Mouse (Mus musculus) kidney, adult 18-20 months (tissue): Measurements from ENCODE around the gene Chd1.
A peak's percentile ranks its signal among the peaks of the same experiment; 100 is the strongest.
"Not testable (repeated sequence)": the region's sequence is repeated elsewhere in the genome, so short reads cannot be mapped to it uniquely, and the experiment has no call there.

ENCODE experiments used
- DNase-seq: peaks from one replicate; pipeline ENCODE4 v3.0.0; 2021

Chd1 gene

DNA sequence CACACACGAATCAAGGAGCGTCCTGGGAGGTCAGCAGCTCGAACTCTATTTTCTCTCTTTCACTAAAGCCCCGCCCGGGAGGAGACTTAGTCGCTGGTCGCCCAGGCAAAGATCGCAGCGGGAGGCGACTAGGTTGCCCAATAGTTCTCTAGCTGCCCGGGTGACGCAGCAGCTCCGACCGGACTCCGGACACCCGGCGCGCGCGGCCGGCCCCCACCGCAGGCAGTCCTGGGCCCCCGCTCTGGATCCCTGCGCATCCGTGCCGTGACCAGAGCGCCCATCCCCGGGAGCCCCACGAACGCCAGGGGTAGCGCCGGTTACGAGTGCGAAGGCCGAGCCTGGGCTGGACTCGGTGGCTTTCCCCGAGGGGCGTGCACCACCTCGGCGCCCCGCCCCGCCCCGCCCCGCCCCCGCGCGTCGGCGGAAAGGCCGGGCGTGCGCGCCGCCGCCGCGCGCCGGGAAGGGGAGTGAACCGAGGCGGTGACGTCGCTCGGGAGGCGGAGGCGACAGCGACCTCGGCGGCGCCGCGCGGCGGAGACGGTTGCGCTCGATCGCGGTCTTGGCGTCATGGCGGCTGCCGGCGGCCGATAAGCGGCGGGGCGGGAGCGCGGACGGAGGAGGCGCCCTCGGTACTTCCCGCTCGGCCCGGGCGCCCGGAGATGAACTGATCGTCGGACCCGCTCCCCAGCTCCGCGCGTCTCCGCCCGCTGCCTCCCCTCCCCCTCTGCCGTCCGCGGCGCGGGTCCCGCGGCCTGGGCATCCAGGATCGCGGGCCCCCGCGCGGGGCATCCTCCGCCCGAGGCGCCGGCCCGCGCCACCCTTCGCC is at the start of gene Chd1:
Gene Chd1, plus strand, starts transcription at position 493 of the 826 bp plus-strand sequence.
- peak; percentile 94 for DNase-seq

DNA sequence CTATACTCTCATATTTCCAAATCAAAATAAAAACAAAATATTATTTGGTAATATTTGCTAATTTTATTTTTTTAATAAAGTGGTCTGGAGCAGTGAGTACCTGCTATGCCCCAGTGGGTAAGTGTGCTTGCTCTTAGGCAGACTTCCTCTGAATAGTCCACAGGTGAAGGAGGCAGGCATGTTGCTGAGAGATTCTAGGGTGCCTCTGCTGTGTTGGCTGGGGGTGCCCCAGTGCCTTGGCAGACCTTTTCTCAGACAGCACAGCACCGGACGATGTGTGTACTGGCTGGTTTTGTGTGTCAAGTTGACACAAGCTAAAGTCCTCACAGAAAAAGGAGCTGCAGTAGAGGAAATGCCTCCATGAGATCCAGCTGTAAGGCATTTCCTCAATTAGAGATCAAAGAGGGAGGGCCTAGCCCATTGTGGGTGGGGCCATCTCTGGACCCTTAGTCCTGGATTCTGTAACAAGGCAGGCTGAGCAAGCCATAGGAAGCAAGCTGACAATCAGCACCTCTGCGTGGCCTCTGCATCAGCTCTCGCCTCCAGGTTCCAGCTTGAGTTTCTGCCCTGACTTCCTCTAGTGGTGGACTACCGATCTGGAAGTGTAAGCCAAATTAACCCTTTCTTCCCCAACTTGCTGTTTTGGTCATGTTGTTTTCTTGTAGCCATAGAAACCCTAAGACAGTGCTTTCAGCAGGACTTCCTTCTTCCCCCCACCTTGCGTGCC is 47.7 kb upstream of the Chd1 start:
- DNase-seq = peak; percentile 4

DNA sequence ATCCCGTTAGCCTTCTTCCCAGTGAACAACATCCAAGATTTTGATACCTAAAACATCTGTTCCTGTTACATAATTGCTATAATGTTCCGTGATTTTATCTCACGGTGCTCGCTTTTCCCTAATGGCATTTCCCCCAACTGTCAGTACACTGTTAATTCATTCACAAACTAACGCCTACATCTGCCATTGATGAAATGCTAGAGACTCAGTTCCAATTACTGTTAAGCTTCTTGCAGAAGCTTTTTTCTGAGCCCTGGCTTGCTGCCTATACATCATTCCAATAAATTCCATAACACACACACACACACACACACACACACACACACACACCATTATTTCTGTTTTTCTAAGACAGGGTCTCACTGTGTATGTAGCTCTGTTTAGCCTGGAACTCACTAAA is 31.9 kb upstream of the Chd1 start:
- DNase-seq = no peak

DNA sequence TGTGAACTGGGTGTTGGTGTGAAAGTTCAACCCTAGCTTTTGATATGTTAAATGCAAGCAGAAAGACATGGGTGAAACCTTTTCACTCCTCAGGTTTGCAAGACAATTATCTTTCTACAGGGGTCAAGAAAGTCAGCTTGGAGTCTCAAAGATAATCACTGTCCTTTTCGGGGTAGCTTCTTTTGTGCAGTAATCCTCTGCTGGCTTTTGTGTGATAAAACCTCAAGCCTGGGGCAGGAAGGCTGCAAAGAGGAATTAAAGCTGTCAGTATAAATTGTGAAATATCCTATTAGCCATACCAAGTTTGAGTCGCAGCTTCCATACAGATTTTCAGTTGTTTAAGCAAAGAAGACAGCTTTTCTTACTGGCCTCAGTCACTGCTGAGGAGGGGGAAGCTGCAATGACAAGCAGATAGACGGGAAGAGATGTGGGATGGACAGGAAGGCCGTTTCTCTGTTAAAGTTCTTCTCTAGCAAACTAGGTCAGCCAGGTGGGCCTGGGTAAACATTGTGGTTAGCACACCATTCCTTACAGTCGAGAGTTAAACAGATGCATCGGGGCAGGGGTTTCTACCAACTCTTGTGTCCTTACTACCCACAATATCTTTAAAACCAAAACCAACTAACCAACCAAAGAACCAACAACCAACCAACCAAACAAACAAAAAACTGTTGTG is 26.7 kb upstream of the Chd1 start:
- no peak for DNase-seq

DNA sequence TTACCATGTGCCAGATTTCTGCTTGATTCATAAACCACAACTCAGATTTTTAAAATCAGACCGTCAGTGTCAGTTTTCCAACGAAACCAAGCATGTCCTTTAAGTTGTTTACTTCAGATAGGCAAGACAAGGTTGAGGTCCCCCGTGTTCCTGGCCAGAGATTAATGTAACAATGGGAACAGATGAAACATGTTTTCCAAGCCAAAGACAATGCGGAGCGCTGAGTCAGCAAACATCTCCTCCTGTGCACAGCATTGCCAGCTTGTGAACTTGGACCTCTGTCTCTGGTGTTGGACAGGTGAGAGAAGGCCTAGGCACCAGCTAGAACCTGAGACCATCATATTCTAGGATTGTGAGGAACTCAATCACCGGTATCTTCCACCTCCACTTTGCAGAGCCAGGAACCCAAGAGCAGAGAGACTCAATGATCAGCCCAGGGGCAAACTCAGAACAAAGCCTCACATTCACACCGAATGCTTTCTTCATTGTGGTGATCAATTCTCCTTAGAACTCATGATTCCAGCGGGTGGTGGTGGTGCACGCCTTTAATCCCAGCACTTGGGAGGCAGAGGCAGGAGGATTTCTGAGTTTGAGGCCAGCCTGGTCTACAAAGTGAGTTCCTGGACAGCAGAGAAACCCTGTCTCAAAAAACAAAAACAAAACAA is 24.7 kb upstream of the Chd1 start:
- DNase-seq = no peak

DNA sequence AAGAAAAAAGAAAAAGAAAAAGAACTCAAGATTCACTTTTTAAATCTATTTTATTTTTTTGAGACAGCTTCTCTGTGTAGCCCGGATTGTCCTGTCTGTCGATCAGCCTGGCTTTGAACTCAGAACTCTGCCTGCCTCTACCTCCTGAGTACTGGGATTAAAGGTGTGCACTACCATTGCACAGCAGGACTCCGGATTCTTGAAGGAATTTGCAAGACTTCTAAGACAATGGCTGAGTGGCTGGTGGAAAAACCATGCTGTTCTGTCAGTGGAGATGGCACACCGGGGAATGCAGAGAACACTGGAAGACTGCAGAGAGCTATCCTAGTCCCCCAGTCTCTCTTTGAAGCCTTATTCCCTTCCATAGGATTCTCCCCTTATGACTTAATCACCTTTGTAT is 24.1 kb upstream of the Chd1 start:
- DNase-seq = no peak

DNA sequence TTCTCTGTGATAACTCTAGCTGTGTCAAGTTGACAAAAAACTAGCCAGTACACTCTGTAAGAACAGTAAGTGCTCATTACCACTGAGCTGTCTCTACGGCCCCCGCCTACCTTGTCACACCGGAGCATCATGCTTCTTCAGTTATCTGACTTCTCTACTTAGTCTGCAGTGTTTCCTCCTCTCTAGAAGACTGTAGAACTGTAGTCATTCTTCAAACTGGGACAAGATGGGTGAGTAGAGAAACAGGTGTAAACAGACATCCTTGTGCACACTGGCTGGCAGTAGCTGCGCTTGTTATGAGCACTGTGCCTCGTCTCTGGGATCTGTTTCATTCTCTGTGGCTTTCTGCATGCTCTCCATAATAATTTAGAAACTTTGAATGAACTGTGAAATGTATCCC is 18.4 kb upstream of the Chd1 start:
- DNase-seq = no peak

DNA sequence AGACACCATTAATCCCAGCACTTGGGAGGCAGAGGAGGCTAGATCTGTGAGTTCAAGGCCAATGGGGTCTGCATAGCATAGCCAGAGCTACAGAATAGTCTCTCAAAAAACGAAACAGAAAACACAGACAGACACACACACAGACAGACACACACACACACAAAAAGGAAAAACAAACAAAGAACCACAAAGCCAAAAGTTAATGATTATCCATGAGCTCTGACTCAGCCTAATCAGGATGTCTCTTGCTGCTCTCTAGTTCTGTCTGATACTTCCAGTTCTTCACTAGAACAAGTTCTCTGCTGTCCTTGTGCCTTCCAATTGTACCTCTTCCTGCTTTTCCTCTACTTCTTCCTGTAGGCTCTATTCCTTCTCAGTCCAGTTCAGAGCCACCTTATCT is 14.5 kb upstream of the Chd1 start:
- no peak for DNase-seq

DNA sequence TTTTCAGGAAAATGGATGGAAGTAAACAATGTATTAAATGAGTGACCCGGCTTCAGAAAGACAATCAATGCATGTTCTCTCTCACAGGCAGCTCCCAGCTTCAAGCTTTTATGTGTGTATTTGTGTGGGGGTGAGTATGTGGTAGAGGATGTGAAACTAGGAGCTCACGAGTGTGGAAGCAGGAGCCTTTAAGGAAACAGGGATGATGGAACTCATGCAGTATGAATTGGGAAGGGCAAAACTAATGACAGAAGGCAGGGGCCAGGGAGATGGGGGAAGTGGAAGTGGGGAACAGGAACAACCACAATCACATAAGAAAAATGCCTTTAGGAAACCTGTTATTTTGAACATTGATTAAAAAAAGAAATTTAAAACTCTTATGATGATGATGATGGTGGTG is 9.2 kb upstream of the Chd1 start:
- DNase-seq = no peak

DNA sequence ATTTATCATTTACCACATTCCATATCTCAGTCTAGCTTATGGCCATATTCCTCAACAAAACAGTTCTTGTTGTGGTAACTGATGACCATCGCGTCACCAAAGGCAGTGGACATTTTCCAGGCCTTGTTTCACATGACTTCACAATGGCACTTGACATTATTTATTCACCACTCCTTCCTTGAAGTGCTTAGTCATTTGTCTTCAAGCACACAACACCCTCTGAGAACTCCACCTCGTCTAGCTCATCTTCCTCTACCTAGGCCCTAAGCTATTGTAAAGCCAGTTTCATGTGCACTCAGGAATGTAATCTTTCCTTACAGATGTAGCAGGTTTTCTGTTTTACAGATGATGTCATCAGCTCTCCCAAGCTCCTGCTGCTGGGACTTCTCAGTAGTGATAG is 5.8 kb upstream of the Chd1 start:
- DNase-seq = no peak

DNA sequence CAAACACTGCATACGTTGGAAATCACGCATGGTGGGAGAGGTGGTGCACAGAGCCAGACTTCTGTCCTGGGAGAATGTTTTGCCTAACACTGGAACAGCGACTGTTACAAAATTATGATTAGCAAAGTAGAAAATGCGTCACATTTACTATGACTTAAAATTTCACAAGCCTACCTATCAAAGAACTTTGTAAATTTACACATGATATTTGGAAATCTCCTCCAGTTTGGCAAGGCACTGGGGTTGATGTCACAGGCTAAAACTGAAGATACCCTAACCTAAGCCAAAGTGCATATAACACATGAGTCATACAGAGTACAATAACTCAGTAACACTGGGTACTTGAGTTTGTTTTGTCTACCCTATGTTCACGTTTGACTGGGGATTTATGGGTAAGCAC is 3.3 kb upstream of the Chd1 start:
- DNase-seq = no peak

DNA sequence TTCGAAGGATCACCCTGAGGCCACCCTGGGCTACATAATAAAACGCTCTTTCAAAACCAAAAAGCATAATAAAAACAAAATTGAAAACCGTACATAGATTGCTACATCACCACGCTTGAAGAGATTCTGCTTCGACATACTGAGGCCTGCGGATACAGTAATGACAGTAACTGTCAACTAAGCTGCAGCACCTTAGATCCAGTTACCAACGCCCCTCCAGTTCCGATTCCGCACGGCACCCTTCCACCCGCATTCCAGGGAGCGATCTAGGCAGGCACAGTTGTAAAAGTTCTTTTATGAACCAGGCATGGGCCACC is 651 bp upstream of the Chd1 start:
- no peak for DNase-seq

DNA sequence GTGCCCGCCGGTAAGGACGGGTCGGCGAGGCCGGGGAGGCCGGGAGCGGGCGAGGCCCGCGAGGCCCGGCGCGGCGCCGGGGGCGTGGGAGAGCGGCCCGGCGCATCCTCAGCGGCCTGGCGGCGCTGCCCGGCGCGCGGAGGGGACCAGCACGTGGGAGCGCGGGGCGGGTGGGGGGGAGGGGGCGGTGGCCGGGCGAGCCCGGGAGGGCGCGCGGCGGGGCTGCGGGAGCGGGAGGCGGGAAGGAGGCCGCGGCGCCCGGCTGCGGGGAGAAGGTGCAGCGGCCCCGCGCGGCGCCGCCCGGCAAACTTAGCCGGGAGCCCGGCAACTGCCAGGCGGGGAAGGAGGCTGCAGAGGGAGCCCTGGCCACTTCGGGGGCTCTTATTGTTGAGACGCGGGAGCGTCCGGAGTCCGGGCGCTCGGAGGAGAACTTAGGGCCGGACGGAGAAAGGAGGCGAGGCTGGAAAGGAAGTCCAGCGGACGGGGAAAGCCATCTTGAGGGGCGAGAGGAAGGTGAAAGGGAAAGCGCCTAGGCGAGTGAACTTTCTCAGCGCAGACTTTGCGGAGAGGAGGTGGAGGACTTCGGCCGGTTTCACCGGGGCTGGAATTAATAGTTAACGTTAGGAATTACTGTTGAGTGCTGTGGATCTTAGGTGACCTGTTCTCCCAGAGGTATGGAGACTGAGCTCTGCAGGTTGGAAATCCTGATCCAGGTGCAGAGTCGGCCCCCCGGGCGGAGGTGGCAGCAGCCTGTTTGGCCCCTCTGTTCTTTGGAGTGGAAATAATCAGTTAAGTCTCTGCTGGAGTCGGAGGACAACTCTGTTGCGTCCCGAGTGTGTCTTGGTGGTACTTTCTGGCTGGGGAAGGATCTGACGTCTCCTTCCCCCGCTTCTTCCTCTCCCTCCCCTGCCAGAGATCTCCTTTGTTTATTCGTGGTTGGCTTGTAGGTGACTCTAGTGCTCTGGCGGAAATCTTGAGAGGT is 827 bp downstream of the Chd1 start:
- peak; percentile 68 for DNase-seq

DNA sequence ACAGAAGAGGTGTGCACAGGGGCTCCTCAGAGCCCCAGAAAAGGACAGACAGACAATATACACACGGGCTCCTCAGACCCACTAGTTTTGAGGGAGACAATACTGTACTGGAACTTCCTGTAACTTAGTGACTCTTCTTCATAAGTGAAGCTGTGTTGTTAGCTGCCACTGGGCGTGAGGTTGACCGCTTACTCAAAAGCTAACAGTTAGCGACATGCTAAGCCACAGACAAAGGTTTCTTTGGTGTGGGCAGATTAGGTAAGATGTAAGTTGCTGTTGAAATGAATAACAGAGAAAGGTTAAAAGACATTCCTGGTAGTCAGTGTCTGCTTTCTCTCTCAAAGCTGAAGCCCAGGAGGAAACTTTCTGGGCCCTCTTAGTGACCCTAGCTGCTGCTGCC is 9.7 kb downstream of the Chd1 start:
- DNase-seq = no peak

DNA sequence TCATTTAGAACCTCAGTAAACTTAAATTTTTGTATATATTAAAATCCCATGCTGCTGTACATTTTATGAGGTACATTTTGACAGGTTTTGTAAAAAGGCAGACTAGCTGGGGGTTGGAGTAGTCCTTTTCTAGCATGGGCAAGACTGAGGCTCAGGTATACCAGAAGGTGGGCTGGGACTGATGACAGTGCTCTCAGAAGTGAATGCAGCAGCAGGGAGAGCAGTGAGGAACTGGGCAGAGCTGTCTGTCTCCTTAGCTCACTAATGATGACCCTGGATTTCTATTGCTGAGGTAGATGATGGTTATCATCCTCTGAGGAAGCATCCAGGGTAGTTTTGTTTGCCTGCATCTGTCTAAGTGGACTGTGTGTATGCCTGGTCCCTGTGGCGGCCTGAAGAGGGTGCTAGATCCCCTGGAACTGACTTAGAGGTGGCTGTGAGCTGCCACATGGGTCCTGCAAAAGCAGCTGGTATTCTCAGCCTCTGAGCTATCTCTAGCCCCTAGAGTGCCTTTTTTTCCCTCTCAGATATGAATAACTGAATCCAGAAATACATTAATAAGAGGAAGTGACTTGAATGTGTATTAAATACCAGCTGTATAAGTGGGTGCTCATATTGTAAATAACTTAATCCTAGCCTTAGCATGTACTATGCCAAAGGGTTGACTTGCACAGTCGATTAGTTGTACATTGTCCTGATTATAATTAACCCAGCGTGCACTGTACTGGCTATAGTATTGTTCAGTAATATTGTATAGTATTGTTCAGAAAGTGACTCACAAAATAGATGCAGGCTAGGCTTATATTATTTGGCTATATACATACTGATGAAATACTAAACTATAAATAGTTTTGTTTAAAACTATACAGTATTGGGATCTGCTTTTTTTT is 10.5 kb downstream of the Chd1 start:
- DNase-seq = peak; percentile 38

DNA sequence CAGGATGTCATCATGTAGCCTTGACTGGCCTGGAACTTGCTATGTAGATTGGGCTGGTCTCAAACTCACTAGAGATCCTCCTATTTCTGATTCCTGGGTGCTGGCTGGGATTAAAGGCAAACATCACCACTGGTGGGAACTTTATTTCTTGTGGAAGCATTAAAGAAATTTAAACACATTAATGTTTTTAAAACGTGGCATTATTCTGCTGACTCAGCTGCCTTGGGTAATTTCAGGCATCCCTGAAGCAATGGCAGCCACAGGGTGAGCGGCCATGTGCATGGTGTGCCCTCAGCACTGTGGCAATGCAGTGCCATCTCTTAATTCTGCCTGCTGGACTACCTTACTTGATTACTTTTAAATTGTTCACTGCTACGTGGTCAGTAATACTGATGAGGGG is 11.2 kb downstream of the Chd1 start:
- DNase-seq = no peak

DNA sequence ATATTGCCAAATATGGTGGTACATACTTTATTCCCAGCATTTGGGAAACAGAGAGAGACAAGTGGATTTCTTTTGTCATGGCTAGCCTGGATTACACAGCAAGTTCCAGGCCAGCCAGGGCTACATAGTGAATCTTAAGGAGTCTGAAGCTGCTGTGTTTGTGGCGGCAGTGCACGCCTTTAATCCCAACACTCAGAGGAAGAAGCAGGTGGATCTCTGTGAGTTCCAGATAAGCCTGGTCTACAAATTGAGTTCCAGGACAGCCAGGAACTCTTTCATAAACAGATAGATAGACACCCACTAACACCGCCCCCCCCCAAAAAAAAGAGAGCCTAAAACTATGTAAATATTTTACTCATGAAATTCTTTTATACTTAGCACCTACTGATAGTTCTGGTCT is 16.1 kb downstream of the Chd1 start:
- no peak for DNase-seq

DNA sequence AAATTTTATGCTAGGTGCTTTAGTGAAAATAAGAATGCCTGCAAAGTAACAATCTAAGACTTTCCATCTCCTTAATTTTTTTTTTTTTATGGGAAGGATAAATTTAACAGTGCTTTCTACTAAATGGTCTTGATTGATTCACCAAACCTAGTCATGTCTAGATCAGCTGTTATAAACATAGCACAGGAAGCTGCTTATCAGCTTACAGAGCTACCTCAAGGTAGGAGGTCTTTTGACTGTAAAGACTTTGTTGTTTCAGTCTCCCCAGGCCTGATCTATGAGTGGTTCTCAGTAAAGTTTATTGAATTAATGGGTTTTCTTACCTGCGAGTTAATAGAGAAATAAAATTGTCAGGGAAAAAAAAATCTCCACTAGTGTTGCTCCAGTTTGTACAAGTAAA is 18.5 kb downstream of the Chd1 start:
- no peak for DNase-seq

DNA sequence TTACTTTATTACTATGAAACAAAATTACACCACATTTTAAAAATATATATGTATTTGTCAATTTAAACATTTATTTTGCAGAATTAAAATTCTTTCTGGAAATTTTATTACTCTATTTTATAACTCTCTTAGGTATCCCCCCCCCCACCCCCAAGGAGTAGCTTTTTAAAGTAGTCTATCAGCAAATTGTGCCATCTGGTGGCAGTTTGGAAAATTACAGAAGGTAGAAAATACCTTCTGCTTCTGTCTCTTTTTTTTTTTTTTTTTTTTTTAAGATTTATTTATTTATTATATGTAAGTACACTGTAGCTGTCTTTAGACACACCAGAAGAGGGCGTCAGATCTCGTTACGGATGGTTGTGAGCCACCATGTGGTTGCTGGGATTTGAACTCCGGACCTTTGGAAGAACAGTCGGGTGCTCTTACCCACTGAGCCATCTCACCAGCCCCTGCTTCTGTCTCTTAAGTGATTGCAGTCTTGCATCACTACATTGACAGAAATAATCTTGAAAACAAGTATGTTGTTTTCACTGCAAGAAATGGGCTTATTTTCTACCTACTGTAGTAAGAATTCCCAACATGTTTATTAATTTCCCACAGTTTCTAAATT is 19.2 kb downstream of the Chd1 start:
- not testable (repeated sequence) for DNase-seq

DNA sequence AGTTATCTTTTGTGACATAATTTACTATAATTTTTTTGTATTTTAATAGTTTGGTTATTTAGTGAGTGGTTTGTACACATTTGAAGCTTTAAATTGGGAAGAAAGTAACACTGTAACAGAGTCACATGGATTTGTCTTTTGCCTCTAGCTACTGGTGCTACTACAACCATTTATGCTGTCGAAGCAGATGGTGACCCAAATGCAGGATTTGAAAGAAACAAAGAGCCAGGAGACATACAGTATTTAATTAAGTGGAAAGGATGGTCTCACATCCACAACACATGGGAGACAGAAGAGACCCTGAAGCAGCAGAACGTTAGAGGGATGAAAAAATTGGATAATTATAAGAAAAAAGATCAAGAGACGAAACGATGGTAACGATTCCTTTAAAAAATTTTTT is 26.9 kb downstream of the Chd1 start:
- no peak for DNase-seq
